ENCODE assay signal across 10 mouse cellular contexts in genomic region chr12:84161616-84162433, GRCm38 (mm10). TPM values are rescaled to one million over a fixed set of nuclear protein-coding genes. Genes with fewer than 3 reads are reported as not detected.
DNase-seq lines count a peak whose midpoint lies in the region; ATAC-seq and TF ChIP-seq lines count a peak whose summit lies in the region.
"Had no signal": no experiment of that assay in that cellular context is flagged by ENCODE, and none has a peak within 500 bp of the region (broad histone marks: within the 10 kb centered on the region; RNA-seq: fewer than 3 reads in every experiment).

No protein-coding gene starts in this region.

- no peaks in the 10 kb centered on the region for H3K4me1 ChIP-seq in forebrain, postnatal 0 days (ENCODE audit: insufficient read depth)
- H3K4me1 ChIP-seq in forebrain, embryonic 10.5 days: peaks cover 25% of the 10 kb centered on the region
- peaks cover 50% of the 10 kb centered on the region for H3K4me1 ChIP-seq in liver, embryonic 12.5 days
- H3K4me1 ChIP-seq in limb, embryonic 10.5 days: peaks cover 22% of the 10 kb centered on the region

- TF ChIP-seq CTCF in forebrain, postnatal 0 days (IDR thresholded peaks at IDR 0.05; ENCODE audit: low read depth): peak; percentile 50

- no peaks in the 10 kb centered on the region for H3K9me3 ChIP-seq in forebrain, postnatal 0 days (ENCODE audit: low read length)
- no peaks in the 10 kb centered on the region for H3K9me3 ChIP-seq in forebrain, embryonic 10.5 days
- no peaks in the 10 kb centered on the region for H3K9me3 ChIP-seq in liver, embryonic 12.5 days (replicated peaks)
- no peaks in the 10 kb centered on the region for H3K9me3 ChIP-seq in limb, embryonic 10.5 days (replicated peaks)
- H3K9me3 ChIP-seq: limb, embryonic 13.5 days had no signal

- H3K36me3 ChIP-seq in forebrain, postnatal 0 days (ENCODE audit: insufficient read depth): peaks cover 34% of the 10 kb centered on the region
- H3K36me3 ChIP-seq in forebrain, embryonic 10.5 days (replicated peaks): peaks cover 83% of the 10 kb centered on the region
- H3K36me3 ChIP-seq in liver, embryonic 12.5 days: peaks cover 98% of the 10 kb centered on the region
- H3K36me3 ChIP-seq in limb, embryonic 10.5 days: peaks cover 75% of the 10 kb centered on the region

- H3K27ac ChIP-seq in forebrain, postnatal 0 days (ENCODE audit: low read depth, low read length): no peak overlapping the region
- no peak overlapping the region for H3K27ac ChIP-seq in forebrain, embryonic 10.5 days
- H3K27ac ChIP-seq in liver, embryonic 12.5 days: peak overlapping the region; percentile 80
- H3K27ac ChIP-seq in limb, embryonic 10.5 days: no peak overlapping the region
- H3K27ac ChIP-seq: limb, embryonic 13.5 days had no signal

- no peak overlapping the region for H3K4me2 ChIP-seq in forebrain, postnatal 0 days (ENCODE audit: low read depth)
- peak overlapping the region; percentile 48 for H3K4me2 ChIP-seq in liver, embryonic 12.5 days
- H3K4me2 ChIP-seq: limb, embryonic 13.5 days had no signal

- H3K27me3 ChIP-seq in forebrain, postnatal 0 days (ENCODE audit: insufficient read depth, low read length): no peaks in the 10 kb centered on the region
- no peaks in the 10 kb centered on the region for H3K27me3 ChIP-seq in forebrain, embryonic 10.5 days (ENCODE audit: poor library complexity, severe bottlenecking)
- no peaks in the 10 kb centered on the region for H3K27me3 ChIP-seq in liver, embryonic 12.5 days (replicated peaks)
- no peaks in the 10 kb centered on the region for H3K27me3 ChIP-seq in limb, embryonic 10.5 days (ENCODE audit: low read depth, poor library complexity, severe bottlenecking)
- H3K27me3 ChIP-seq: limb, embryonic 13.5 days; Patski had no signal

- peak; percentile 22 for DNase-seq in forebrain, postnatal 0 days
- no peak for DNase-seq in forebrain, embryonic 10.5 days (ENCODE audit: extremely low spot score, low spot score)
- DNase-seq in 416B (ENCODE audit: low read depth): peak; percentile 74
- peak; percentile 67 for DNase-seq in thymus, postnatal 0 days (ENCODE audit: low spot score)
- no peak for DNase-seq in limb, embryonic 10.5 days (ENCODE audit: low spot score)
- DNase-seq in c-Kit-positive CD71-positive TER-119-positive erythroid progenitor cells, embryonic 14.5 days (ENCODE audit: low spot score): no peak

- WGBS in forebrain, postnatal 0 days: 73% methylated on average over 14 of the region's 14 CpGs
- 78% methylated on average over 14 of the region's 14 CpGs for WGBS in forebrain, embryonic 10.5 days
- WGBS in liver, embryonic 12.5 days (ENCODE audit: insufficient replicate concordance): 73% methylated on average over 14 of the region's 14 CpGs
- 81% methylated on average over 14 of the region's 14 CpGs for WGBS in limb, embryonic 10.5 days

- H3K4me3 ChIP-seq in forebrain, postnatal 0 days (ENCODE audit: low read depth, low read length): no peak overlapping the region
- H3K4me3 ChIP-seq in forebrain, embryonic 10.5 days: no peak overlapping the region
- H3K4me3 ChIP-seq in liver, embryonic 12.5 days: no peak overlapping the region
- no peak overlapping the region for H3K4me3 ChIP-seq in limb, embryonic 10.5 days
- H3K4me3 ChIP-seq: limb, embryonic 13.5 days had no signal

- ATAC-seq in forebrain, postnatal 0 days: peak; percentile 45; the same call in 1 of the 2 replicates
- ATAC-seq in common myeloid progenitor, adult 5-6 weeks (replicated peaks; ENCODE audit: low read depth, poor library complexity, severe bottlenecking): peak; percentile 30; the same call in 1 of the 2 replicates
- peak; percentile 56 for ATAC-seq in liver, embryonic 12.5 days
- ATAC-seq: Patski had no signal

- no peak overlapping the region for H3K9ac ChIP-seq in forebrain, postnatal 0 days
- peak overlapping the region; percentile 47 for H3K9ac ChIP-seq in liver, embryonic 12.5 days
- H3K9ac ChIP-seq: limb, embryonic 13.5 days had no signal

RNA-seq across cellular contexts. Expression of gene Pnma1, which starts 13.5 kb away (rescaled TPM):
- 13.9 and 14.2 TPM in 2 replicates for total RNA-seq in forebrain, postnatal 0 days (2014; rRNA removed)
- 9.3 and 12.0 TPM in 2 replicates for polyA plus RNA-seq in forebrain, postnatal 0 days (2015; fragmentation: Nextera tagmentation; extraction: Ambion mirVana)
- polyA plus RNA-seq in forebrain, embryonic 10.5 days (2016; fragmentation: Nextera tagmentation; extraction: Ambion mirVana): 1.3 and 1.8 TPM in 2 replicates
- 0.58 and 0.64 TPM in 2 replicates for total RNA-seq in common myeloid progenitor, adult 5-6 weeks (2017)
- polyA plus RNA-seq in liver, embryonic 12.5 days (2016; fragmentation: Nextera tagmentation; extraction: Ambion mirVana): 0.08 and 0.20 TPM in 2 replicates
- polyA plus RNA-seq in thymus, postnatal 0 days (2015; fragmentation: Nextera tagmentation; extraction: Ambion mirVana): 0.18 and 0.22 TPM in 2 replicates
- polyA plus RNA-seq in limb, embryonic 10.5 days (2016; fragmentation: Nextera tagmentation; extraction: Ambion mirVana): 1.2 TPM in 2 replicates

RNA-seq across cellular contexts. Expression of gene Dnal1, which starts 47.7 kb away (rescaled TPM):
- total RNA-seq in forebrain, postnatal 0 days (2014; rRNA removed): 14.2 and 20.3 TPM in 2 replicates
- polyA plus RNA-seq in forebrain, postnatal 0 days (2015; fragmentation: Nextera tagmentation; extraction: Ambion mirVana): 7.5 and 13.5 TPM in 2 replicates
- polyA plus RNA-seq in forebrain, embryonic 10.5 days (2016; fragmentation: Nextera tagmentation; extraction: Ambion mirVana): 4.2 and 4.8 TPM in 2 replicates
- 2.3 and 4.1 TPM in 2 replicates for total RNA-seq in common myeloid progenitor, adult 5-6 weeks (2017)
- 0.73 and 1.1 TPM in 2 replicates for polyA plus RNA-seq in liver, embryonic 12.5 days (2016; fragmentation: Nextera tagmentation; extraction: Ambion mirVana)
- 1.6 and 2.1 TPM in 2 replicates for polyA plus RNA-seq in thymus, postnatal 0 days (2015; fragmentation: Nextera tagmentation; extraction: Ambion mirVana)
- 3.7 and 4.9 TPM in 2 replicates for polyA plus RNA-seq in limb, embryonic 10.5 days (2016; fragmentation: Nextera tagmentation; extraction: Ambion mirVana)

RNA-seq across cellular contexts. Expression of gene Elmsan1, which starts 56.9 kb away (rescaled TPM):
- 7.0 and 7.9 TPM in 2 replicates for total RNA-seq in forebrain, postnatal 0 days (2014; rRNA removed)
- polyA plus RNA-seq in forebrain, postnatal 0 days (2015; fragmentation: Nextera tagmentation; extraction: Ambion mirVana): 2.2 and 2.5 TPM in 2 replicates
- polyA plus RNA-seq in forebrain, embryonic 10.5 days (2016; fragmentation: Nextera tagmentation; extraction: Ambion mirVana): 7.0 and 8.7 TPM in 2 replicates
- 13.0 and 15.1 TPM in 2 replicates for total RNA-seq in common myeloid progenitor, adult 5-6 weeks (2017)
- 6.9 and 8.0 TPM in 2 replicates for polyA plus RNA-seq in liver, embryonic 12.5 days (2016; fragmentation: Nextera tagmentation; extraction: Ambion mirVana)
- polyA plus RNA-seq in thymus, postnatal 0 days (2015; fragmentation: Nextera tagmentation; extraction: Ambion mirVana): 5.1 and 6.3 TPM in 2 replicates
- polyA plus RNA-seq in limb, embryonic 10.5 days (2016; fragmentation: Nextera tagmentation; extraction: Ambion mirVana): 9.2 and 10.7 TPM in 2 replicates

Comparison
In these comparisons a context has a peak if more than half of its experiments do, and no peak if none do; other contexts are left out.
1. DNase-seq: peak in forebrain, postnatal 0 days (single experiment), 416B (single experiment) and thymus, postnatal 0 days (single experiment); none in forebrain, embryonic 10.5 days (single experiment), limb, embryonic 10.5 days (single experiment) and c-Kit-positive CD71-positive TER-119-positive erythroid progenitor cells, embryonic 14.5 days (single experiment).
2. Peak in every context shown above with its lines, with median percentiles within 50 percentile points of each other: ATAC-seq.